Mouse (Mus musculus): ENCODE results near the gene Scn4a.
A peak's percentile ranks its signal among the peaks of the same experiment; 100 is the strongest.
"Not testable (repeated sequence)": the region's sequence is repeated elsewhere in the genome, so short reads cannot be mapped to it uniquely, and the experiment has no call there.

Gene Scn4a

DNA sequence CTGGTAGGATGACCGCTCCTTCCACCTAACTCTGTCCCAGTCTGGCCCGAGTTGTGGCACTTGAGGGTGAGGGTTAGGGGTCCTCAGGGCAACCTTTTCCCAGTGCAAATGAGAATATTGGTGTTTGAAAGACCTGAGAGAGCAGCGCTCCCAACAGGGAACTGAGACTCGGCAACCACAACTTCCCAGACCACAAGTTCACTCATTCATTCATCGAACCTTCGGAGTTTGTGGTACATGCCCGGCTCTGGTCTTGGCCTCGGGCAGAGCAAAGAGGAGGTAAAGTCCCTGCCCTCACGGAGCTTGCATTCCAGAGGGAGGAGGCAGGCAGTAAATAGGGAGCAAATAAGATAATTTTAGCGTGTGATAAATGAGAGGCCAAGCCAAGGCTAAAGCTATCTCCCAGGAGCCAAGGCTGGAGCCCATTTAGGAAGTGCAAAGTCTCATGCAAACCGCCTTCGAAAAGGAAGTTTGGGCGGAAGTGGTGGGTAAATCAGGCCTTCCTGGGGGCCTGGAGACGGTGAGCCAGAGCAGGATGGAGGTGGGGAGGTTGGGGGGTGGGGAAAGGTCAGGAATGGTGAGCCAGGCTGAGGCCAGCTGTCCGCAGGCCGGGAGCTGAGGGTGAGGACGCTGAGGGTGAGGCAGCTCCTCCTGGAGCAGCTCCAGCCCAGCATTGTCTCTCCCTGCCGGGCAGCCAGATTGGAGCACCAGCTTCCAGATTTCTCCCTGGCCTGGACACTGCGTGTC lies 2.5 kb upstream of the Scn4a start:
- peak; percentile 23 for DNase-seq

DNA sequence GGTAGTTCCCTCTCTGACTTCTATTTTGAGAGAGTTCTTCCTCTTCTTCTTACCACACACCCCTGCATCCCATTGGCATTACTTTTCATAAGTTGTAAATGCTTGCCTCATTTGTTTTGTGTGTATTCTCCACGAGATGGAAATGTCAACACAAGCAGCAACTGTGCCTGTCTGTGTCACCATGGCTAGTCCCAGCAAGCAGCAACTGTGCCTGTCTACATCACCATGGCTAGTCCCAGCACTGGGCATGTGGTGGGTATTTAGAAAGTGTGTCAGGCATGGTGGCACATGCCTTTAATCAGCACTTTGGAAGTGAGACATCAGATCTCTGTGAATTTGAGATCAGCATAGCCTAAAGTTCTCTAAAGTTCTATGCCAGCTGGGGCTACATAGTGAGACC lies 1.1 kb upstream of the Scn4a start:
- no peak for DNase-seq

DNA sequence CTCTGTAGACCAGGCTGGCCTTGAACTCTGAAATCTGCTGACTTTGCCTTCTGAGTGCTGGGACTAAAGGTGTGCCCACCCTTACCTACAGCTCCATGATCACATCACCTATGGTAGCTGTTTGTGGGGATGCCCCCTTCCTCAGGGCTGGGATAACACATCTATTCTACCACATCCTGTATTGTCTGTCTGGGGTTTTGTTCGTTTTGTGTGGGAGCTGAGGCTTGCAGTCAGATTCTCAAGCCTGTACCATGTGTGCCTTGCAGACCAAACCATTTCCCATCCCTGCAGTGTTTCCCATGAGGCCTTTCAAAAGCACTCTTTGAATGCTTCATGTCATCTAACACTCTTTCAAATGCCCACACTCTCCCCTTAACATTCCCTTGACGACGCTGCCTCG lies 1.1 kb downstream of the Scn4a start:
- DNase-seq = no peak

DNA sequence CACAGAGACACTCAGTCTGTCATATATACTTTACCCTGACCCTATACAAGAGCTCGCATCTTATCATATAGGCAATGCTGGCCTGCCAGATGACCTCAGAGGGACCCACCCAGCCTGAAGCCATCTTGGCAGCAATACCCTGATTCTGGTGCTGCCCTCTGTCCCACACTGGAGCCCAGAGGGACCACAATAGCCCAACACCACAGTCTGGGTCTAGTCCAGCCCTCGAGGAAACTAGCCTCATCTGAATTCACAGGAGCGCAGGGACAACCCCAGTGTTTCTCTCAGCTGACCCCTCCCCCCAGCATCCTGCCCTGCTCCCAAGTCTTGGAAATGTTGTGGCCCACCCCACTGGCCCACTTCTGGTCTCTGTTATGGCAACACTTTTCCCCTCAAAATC lies 1.8 kb downstream of the Scn4a start:
- DNase-seq = no peak

DNA sequence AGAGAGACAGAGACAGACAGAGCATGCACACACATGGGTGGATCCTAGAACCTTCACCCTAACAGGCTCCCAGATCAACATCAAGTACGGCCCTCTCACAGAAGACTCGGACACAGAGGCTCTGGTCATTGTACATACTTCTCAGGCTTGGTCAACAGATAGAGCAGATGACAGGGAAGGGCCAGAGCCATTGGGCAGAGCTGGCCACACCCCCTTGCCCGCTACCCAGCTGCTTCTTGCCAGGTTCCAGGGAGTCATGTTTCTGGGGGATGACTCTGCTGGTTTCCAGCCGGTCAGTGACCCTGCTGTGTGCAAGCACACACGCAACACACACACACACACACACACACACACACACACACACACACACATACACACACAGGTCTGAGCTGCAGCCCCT lies 2.2 kb downstream of the Scn4a start:
- DNase-seq = peak; percentile 36

DNA sequence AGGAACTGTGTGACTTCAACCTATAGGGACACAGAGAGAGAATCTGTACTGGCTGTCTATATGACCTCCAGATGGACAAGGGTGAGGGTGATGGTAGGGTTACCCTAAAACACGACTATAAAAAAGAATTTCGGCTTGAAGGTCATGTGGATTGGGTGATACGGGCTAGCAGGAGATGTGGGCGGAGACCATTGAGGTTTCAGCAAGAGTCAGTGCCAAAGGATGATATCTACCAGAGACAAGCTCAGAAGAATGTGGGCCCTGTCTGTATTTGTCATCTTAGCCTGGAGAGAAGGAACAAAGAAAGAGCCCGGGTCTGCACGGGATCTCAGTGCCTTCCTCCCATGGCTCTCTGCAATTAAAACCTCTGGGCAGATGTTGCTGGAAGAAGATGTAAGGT lies 3.3 kb downstream of the Scn4a start:
- DNase-seq = no peak

DNA sequence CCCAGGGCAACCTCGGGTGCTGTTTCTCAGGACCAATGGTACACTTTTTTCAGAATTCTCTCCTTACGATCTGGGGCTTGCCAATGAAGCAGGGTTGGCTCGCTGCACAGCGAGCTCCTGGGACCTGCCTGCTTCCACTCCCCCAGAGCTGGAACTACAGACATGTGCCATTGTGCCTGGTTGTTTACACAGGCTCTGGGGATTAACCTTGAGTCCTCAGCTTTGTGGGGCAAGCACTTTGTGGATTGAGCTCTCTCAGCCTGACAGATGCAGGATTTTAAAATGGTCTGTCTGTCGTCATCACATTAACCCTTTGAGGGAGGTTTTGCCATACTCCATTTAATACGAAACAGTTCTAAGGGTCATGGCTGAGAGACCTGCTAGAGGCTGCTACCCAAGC lies 8.2 kb downstream of the Scn4a start:
- DNase-seq = no peak

DNA sequence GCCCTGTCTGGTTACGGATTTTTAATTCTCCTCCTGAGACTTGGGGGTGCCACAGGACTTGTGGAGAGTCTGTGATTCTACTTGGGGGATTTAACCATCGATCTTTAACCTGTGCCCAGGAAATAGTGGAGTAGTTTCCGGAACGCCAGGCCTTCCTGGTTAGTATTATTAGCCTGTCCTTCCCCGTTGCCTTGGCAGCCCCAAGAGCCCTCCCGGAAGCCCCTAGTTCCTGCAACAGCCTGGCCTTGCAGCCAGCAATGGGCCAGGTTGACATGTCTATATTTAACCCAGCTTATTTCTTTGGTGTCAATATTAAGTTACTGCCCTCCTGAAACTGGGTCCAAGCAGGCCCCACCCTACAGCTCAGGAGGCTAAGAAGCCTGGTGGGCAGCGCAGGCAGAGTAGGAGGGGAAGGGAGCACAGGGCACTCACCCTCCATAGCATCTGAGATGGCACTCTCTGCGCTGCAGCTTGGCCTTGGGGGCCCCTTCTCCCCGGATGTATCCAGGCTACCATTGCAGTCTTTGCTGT lies 12.0 kb downstream of the Scn4a start:
- no peak for DNase-seq

DNA sequence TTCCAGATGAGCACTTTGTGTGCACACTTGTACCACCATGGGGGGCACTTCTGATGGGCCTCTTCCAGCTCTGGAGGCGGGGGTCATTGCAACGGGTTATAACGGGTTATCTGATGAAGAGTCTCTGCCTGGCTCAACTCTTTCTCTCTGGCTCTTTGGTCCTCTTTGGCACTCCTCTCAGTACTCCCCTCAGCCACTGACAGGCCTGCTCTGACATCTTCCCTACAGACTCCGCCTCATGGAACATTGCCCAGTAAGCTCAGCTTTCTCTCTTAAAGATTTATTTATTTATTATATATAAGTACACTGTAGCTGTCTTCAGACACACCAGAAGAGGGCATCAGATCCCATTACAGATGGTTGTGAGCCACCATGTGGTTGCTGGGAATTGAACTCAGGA lies 13.8 kb downstream of the Scn4a start:
- not testable (repeated sequence) for DNase-seq

DNA sequence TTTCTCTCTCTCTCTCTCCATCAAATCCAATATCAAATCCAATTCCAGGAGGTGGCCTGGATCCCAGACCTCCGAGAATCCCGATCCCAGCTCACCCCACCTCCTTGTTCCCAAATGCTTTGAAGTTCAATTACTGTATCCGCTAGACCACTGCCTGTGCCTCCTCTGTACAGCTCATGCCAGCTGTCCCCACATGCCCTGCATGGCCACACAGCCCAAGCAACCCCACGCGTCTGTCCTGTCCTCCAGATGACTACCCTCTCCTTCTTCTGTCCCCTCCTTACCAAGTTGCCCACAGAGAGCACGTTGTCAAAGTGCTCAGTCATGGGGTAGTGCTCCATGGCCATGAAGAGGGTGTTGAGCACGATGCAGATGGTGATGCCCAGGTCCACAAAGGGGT lies 14.2 kb downstream of the Scn4a start:
- no peak for DNase-seq

DNA sequence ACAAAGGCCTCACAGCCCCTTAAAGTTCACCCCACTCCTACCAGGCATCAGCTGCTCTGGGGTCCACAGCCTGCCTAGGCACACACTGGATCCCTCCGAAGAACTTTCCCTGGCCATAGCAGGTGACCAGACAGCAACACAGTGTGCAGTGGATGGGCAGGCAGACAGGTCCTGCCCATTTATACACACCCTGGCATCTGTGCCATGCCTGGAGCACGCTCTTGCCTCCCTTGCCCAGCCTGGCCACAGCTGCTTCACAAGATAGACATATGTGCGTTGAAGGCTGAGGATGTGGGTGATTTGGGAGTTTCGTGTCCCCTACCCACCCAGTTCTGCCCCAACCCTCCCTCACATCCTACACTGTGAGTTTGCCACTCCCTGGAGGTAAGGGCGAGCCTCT lies 15.1 kb downstream of the Scn4a start:
- no peak for DNase-seq

DNA sequence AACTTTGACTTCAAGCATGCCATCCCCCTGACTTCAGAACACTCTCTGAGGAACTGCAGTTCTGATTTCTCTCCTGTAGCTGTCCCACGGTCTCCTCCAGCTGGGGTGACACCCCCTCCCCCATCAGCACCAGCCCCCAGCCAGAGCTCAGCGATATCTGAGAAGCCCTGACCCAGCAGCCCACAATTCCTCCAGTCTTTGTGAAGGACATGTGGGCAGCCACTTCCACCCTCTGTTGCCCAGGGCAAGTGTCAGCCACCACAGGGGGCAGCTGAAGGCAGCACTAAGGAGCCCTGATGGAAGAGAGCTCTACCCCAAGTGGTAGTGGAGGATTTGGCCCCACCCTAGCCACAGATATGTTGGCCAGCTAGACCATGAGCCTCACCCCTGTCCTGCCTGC lies 19.0 kb downstream of the Scn4a start:
- DNase-seq = no peak

DNA sequence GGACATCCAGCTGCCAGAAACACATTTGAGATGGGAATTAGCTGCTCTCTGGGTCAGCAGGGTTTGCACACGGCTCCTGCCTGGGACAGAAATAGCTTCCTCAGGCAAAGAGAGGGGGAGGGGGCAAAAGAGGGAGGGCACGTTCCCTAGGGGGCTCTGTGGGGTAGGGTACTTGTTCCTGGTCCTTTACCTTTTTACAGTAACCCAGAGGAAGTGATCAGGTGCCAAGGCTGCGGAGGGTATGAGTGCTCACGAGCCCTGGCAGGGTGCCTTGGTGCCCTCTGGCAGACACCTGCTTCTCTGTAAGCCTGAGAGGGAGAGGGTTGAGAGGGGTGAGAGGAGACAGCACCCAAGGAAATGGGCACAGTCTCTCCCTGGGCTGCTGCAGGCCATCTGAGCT lies 20.6 kb downstream of the Scn4a start:
- peak; percentile 35 for DNase-seq

DNA sequence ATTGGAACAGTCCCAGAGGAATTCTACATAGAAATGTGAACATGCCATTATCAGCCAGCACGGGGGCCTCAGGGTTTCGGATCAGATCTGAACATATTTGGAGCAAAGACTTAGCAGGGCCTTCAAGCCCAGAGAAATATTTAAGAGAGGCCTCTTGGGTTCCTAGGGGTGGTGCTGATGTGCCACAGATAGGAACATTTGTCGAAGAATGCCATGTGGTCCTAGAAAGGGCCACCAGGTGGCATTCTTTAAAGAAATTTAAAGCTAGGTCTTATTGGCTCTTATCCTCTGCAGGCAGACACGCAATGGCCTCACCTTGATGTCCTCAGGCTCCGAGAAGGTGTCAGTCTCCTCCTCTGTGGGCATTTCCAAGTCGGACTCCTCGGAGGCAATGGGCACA lies 23.4 kb downstream of the Scn4a start:
- peak; percentile 83 for DNase-seq

DNA sequence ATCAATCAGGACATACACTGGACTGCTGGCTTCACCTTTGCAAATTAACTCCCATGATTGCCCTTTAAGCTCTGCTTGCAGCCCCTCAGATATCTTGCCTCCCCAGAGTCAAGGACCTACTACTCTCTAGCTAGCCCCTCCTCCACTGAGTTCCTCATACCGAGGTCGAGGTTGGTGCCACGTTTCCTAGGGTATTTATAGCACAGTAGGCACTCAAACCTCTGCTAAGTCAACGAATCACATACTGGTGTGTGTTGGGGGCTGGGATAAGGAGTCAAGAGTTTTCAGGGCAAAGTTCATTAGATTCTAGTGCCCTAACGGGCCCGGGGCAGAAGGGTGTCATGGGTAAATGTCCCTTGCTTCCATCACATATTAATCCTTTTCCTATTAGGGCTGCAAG lies 24.0 kb downstream of the Scn4a start:
- peak; percentile 40 for DNase-seq

DNA sequence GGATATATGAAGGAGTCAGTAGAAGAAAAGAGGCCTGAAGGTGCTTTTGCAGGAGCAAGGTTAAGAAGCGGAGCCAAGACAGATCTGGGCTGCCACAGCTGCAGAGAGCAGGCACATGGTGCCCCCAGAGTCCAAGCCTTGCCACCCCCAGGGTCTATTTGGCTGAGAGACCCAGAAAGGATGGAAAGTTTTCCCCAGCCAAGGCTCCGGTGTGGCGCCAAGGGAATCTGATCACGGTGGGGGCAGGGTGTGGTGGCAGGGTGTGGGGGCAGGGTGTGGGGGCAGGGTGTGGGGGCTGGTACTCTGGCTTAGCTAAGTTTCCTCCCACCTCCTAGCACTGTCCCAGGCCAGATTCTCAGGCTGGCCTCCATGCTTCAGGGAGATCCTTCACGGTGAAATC lies 24.6 kb downstream of the Scn4a start:
- no peak for DNase-seq

DNA sequence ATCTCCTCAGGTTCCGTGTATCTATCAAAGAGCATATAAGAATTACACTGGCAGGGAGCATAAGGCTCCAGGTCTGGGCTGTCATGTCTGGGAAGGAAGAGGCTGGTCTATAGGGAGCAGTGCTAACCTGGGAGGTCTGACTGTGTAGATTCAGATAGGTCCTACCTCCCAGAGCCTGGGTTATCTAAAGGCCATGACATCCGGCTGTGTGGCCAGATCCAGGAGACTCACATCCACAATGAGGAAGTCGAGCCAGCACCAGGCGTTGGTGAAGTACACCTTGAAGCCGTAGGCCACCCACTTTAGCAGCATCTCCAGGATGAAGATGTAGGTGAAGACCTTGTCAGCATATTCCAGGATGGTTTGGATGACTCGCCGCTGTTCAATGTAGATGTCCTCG lies 26.6 kb downstream of the Scn4a start:
- no peak for DNase-seq

DNA sequence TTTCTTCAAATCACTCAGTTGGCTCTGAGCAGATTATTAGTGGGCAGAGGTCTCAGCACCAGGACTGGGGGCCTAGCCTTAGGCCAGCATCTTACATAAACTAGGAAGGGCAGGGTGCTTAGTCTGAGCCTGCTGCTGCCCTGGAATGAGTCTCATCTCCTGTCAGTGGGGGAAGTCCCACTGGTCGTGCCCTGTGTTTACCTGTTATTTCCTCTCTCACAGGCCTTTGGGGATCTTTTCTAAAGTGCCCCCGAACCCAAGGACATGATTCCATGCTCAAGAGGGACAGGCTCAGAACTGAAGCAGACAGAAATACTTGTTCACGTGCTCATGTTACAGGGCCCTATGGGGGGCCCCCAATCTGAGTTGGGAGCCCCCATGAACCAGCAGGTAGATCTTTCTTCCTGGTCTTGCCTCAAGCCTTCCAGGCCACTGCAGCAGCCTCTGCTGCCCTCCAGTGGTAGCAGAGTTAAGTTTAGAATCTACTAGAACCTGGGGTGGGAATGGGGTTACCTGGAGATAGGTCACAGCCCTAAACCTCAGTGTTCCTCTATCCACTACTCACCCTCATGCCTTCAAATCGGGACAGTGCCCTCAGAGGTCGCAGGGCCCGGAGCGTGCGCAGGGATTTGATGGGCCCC lies 27.4 kb downstream of the Scn4a start:
- peak; percentile 89 for DNase-seq

DNA sequence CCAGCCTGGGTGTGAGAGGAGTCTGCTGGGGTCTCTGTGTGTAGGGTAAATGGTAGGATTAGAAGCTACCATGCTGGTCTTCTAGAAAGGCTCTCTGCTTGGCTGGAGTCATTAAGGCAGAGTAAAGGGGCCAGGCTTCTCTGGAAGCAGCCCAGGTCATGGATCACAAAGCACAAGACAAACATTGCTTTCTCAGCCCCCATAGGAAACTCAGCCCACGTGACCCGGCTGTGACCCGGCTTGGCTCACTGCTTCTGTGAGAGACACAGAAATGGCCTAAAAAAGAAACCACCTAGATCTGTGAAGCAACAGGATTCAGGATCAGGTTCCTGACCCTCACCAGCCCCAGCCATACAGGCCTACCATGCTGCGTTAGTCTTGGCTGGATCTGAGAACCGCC lies 28.2 kb downstream of the Scn4a start:
- DNase-seq = peak; percentile 51

DNA sequence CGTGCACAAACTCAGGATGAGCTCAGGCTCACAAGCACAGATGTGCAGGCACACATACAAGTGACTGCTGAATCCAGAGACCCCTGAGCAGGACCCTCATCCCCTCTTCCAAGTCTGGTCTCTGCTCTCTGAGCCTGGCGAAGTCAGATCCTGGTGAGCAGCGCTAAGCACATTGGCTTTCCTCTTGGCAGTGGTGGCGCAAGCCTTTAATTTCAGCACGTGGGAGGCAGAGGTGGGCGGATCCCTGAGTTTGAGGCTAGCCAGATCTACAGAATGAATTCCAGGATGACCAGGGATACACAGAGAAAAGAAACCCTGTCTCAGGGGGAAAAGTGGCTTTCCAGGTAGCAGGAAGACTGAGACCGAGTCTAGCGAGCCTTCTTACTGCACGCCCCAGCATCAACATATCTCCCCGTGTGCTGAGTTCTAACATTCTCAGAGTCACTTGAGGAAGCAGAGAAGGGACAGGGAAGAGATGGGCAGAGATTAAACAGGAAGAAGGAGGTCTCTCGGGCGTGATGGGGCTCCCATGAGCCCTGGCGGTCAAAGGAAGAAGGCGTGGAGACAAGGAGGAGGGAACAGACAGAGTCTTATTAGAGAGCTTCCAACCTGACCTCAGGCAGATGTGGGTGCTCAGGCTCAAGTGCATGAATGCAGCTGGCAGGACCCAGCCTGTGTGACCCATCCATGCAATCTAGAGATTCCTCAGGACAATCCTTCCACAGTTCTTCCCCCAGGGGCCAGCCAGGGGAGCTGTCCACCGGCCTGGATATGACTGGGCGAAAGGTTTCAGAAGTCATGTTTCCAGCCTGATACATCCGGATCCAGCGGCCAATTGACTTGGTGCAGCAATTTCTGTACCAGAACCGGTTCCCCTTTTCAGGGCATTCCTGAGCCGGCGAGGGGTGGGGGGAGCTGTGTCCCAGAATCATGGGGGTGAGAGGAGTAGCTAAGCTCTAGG lies 34.4 kb downstream of the Scn4a start:
- peak; percentile 54 for DNase-seq

DNA sequence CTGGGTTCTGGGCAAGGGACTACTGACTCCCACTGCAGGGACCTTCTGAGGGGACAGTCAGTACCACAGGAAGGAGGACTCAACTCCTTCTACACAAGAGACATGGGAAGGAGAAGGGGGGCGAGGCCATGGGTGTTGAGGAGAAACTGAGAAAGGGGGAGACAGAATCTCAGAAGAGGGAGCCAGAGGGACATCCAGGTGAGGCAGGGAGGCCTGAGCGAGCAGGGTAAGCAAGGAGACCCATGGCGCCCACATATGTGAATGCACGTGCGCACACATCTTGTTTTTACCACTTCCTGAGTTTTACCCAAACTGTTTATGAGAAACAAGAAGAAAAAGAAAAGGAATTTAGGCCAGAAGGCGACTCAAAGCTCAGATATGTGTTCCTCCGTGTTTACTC lies 35.3 kb downstream of the Scn4a start:
- no peak for DNase-seq

DNA sequence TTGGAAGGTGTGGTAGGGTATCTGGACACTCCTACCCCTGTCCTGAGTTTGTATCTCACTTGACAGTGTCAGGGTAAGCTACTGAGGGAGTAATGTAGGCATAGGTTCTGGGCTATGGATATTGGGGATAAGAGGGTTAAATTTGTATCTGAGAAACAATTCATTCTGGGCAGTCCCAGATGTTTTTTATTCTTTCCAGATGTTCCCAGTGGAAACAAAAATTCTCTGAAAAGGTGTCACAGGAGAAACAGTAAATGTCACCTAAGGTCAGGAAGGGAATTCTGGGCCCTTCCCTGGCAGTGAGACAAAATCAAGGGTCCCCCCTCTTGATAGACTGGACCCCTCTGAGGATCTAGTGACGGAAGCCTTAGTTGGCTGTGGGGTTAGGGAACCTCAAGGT lies 36.7 kb downstream of the Scn4a start:
- no peak for DNase-seq

DNA sequence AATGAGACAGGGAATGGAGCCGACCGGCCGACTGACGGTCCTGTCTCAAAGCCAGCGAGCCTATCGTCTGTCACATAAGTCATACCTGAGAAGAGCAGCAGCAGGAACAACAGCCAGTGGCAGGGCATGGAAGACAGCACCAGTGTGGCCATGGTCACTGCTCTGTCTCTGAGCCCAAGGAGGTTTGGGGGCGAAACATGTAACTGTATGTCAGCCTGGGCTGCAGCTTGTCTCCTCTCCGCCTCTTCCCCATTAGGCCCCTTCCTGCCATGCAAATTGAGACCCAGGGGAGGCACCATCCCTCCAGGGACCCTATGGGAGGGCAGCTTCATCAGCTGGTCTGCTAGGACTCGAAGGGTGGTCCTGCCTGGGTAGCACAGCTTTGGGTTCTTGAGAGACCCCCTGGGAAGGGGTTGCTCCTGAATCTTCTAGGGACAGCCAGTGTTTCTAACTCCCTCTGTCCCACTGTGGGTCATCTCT lies 38.7 kb downstream of the Scn4a start, which contains the start of gene Cd79b:
TSS of gene Cd79b (minus strand) at position 430 of the 480 bp plus-strand sequence.
- DNase-seq = peak; percentile 33

All from lung, postnatal 36 days (tissue).